Mouse (Mus musculus) intestine, postnatal 0 days (tissue): Measurements from ENCODE around the gene Car9. TPM values are rescaled to one million over a fixed set of nuclear protein-coding genes. Genes with fewer than 3 reads are reported as not detected.
"Not testable (repeated sequence)": the region's sequence is repeated elsewhere in the genome, so short reads cannot be mapped to it uniquely, and the experiment has no call there.

Source experiments
- ATAC-seq: fragments of 200-750 bp; cut with Nextera tagmentation; 2 replicates; pipeline ENCODE4 v1.8.0; 2017; ENCODE audit warnings: mild to moderate bottlenecking, moderate TSS enrichment, moderate library complexity
- H3K27ac ChIP-seq: fragments of 300-500 bp; sonication (generic); 2 replicates; pipeline ENCODE4 v1.5.1; 2014; ENCODE audit warnings: mild to moderate bottlenecking, low read depth, low read length, moderate library complexity
- H3K27me3 ChIP-seq: fragments of 300-500 bp; sonication (generic); replicated peaks from 2 replicates; pipeline ENCODE4 v1.6.1; 2014; ENCODE audit warnings: low read length, mixed read lengths; ENCODE audit not compliant: control insufficient read depth, insufficient read depth
- H3K36me3 ChIP-seq: fragments of 300-500 bp; sonication (generic); 2 replicates; pipeline ENCODE4 v1.6.1; 2014; ENCODE audit warnings: mild to moderate bottlenecking, moderate library complexity; ENCODE audit not compliant: control insufficient read depth, insufficient read depth
- H3K4me1 ChIP-seq: fragments of 300-500 bp; sonication (generic); replicated peaks from 2 replicates; pipeline ENCODE4 v1.6.1; 2014; ENCODE audit warnings: antibody characterized with exemption, low read length, mixed read lengths; ENCODE audit not compliant: control insufficient read depth, insufficient read depth
- H3K4me2 ChIP-seq: fragments of 300-500 bp; sonication (generic); replicated peaks from 2 replicates; pipeline ENCODE4 v1.6.1; 2014; ENCODE audit warnings: low read depth, mild to moderate bottlenecking, moderate library complexity
- H3K4me3 ChIP-seq: fragments of 300-500 bp; sonication (generic); 2 replicates; pipeline ENCODE4 v1.5.1; 2014; ENCODE audit warnings: low read depth, low read length
- H3K9ac ChIP-seq: fragments of 300-500 bp; sonication (generic); 2 replicates; pipeline ENCODE4 v1.6.1; 2014; ENCODE audit warnings: mild to moderate bottlenecking, low read depth, low read length
- H3K9me3 ChIP-seq: fragments of 300-500 bp; sonication (generic); 2 replicates; pipeline ENCODE4 v1.6.1; 2016; ENCODE audit warnings: mixed run types; ENCODE audit not compliant: control insufficient read depth
- CTCF ChIP-seq: sonication (generic); IDR thresholded peaks from 2 replicates; pipeline ENCODE4 v1.5.1; 2016; ENCODE audit warnings: low read depth, mild to moderate bottlenecking, control low read depth, antibody characterized with exemption, moderate library complexity
- WGBS: fragments of 180-500 bp; shearing (Covaris S2); extraction: QIAGEN DNeasy Blood & Tissue Kit; methylation state at CpG from one replicate; pipeline ENCODE4 v1.1.7; 2014; 5-methylcytosine and 5-hydroxymethylcytosine counted together
- polyA plus RNA-seq: library from polyadenylated mRNA; unstranded; fragments of >200 nt; fragmentation: Nextera tagmentation; extraction: Ambion mirVana; gene quantifications from 2 replicates; pipeline ENCODE4 v1.2.1, GENCODE M21; 2015

Gene Car9
- polyA plus RNA-seq, 1 experiment from 2014 or later, result 5.4 TPM

DNA sequence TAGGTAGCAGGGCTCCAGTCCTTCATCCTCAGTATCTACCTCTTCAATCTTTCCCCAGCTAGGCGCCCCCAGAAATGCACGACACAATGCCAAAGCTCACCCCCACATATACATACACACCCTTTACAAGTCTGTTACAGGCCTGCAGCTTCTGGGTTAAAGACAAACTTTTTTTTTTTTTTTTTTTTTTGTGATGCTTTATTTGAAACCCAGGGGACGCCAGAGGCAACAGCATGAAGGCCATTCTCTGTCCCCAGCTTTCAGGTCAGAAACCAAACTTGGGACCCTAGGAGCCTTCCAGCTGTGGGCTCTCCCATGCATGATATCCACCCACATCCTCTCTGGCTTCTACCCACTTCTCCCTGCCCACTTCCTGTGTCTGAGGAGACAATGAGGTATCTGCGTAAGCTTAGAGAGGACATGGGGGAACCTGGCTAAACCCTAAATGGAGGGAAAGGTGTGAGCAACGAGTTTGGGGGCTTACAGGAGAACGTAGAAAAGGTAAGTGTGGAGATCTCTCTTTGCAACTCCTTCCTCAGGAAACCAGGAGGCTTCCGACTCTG lies 24.8 kb upstream of the Car9 start:
- Histone ChIP-seq H3K27me3 (no peaks in the 10 kb centered on the region), H3K4me1 (peaks cover 3% of the 10 kb centered on the region; the same call in 1 of the 2 replicates), H3K27ac (no peak overlapping the region), H3K36me3 (no peaks in the 10 kb centered on the region), H3K9ac (no peak overlapping the region), H3K4me3 (no peak overlapping the region), H3K4me2 (no peak overlapping the region), H3K9me3 (no peaks in the 10 kb centered on the region)
- no peak for TF ChIP-seq CTCF
- 73% methylated on average over 7 of the region's 7 CpGs for WGBS
- ATAC-seq, result no peak

- H3K27me3 ChIP-seq, result no peaks in the 10 kb centered on the region
- no peak overlapping the region for H3K27ac ChIP-seq
- no peaks in the 10 kb centered on the region for H3K36me3 ChIP-seq
- no peak overlapping the region for H3K4me3 ChIP-seq
- H3K9ac ChIP-seq, result no peak overlapping the region
- no peak overlapping the region for H3K4me2 ChIP-seq
- WGBS, result 71% methylated on average over 10 of the region's 10 CpGs
- peaks cover 3% of the 10 kb centered on the region; the same call in 1 of the 2 replicates for H3K4me1 ChIP-seq
- H3K9me3 ChIP-seq, result no peaks in the 10 kb centered on the region
- no peak for TF ChIP-seq CTCF
- ATAC-seq, result no peak
Observed at GRCm38 (mm10) chr4:43482591-43482990, 24.2 kb upstream of the Car9 start.

DNA sequence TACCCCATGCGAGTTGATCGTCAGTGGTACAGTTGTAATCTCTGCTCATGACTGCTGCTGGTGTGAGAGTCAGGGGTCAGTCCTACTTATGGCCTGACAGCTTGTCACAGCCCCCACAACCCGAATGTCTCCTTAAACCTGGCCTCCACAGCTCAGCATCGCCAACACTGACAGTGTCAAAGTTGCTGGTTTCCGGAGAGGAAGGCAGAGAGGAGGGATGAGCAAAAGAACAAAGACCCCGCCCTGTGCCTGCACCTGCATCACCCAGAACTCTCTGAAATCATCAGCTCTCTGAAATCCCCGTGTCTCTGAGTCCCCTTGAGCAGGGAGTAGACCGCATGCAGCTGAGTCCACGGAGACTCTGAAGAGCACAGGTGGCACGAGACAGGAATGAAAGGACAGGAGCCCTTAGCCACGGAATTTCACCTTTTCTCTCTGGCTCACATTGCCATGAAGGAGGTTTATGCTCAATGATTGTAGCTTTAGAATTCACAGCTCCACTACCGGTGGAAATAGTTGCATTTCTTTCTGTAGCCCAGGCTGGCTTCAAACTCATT lies 23.2 kb upstream of the Car9 start, which contains the start of gene Sit1:
TSS of gene Sit1 (minus strand) at position 200 of the 557 bp plus-strand sequence.
- Histone ChIP-seq H3K4me1 (peaks cover under 1% of the 10 kb centered on the region; the same call in 1 of the 2 replicates), H3K4me3 (no peak within 1 kb of the TSS), H3K27me3 (no peaks in the 10 kb centered on the region), H3K27ac (no peak within 1 kb of the TSS), H3K9me3 (no peaks in the 10 kb centered on the region), H3K4me2 (no peak within 1 kb of the TSS), H3K36me3 (no peaks in the 10 kb centered on the region), H3K9ac (no peak within 1 kb of the TSS)
- no peak for ATAC-seq
- 56% methylated on average over 12 of the region's 12 CpGs for WGBS
- no peak for TF ChIP-seq CTCF

GRCm38 (mm10) chr4:43485666-43486065 lies 21.1 kb upstream of the Car9 start:
- not testable (repeated sequence) for H3K9ac ChIP-seq, H3K9me3 ChIP-seq, H3K4me2 ChIP-seq, H3K36me3 ChIP-seq, H3K27me3 ChIP-seq, ATAC-seq, H3K27ac ChIP-seq, H3K4me1 ChIP-seq, H3K4me3 ChIP-seq
- peak; percentile 35; the same call in 1 of the 2 replicates for TF ChIP-seq CTCF
- WGBS, result 85% methylated on average over 5 of the region's 5 CpGs

- no peak for TF ChIP-seq CTCF
- peaks cover 3% of the 10 kb centered on the region; the same call in 1 of the 2 replicates for H3K4me1 ChIP-seq
- H3K4me3 ChIP-seq, result no peak overlapping the region
- WGBS, result 84% methylated on average over 3 of the region's 3 CpGs
- no peak overlapping the region for H3K4me2 ChIP-seq
- no peaks in the 10 kb centered on the region for H3K27me3 ChIP-seq
- no peak for ATAC-seq
- H3K9me3 ChIP-seq, result no peaks in the 10 kb centered on the region
- no peak overlapping the region for H3K27ac ChIP-seq
- H3K36me3 ChIP-seq, result no peaks in the 10 kb centered on the region
- no peak overlapping the region for H3K9ac ChIP-seq
Observed at GRCm38 (mm10) chr4:43489611-43490010, 17.2 kb upstream of the Car9 start.

DNA sequence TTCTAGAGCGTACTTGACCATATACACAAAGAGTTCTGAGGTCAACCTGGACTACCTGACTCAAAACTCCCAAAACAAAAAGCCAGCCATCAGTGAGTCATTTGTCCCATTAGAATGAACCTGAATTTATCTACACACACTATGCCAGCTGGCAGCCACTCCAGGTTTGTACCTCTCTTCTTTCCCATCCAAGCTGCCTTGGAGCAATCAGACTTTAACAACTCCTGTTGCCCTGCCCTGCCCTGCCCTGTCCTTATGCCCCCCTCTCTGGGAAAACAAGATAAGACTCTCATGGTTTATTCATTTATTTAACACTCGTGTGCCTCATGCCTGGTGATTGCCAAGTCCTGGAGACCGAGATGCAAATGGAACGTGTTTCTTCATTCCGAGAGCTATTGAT lies 16.0 kb upstream of the Car9 start:
- TF ChIP-seq CTCF, result no peak
- peak; percentile 40 for ATAC-seq
- peaks cover 3% of the 10 kb centered on the region; the same call in 1 of the 2 replicates for H3K4me1 ChIP-seq
- no peak overlapping the region for H3K9ac ChIP-seq
- H3K27ac ChIP-seq, result no peak overlapping the region; the same call in 1 of the 2 replicates
- H3K4me2 ChIP-seq, result no peak overlapping the region
- H3K4me3 ChIP-seq, result no peak overlapping the region
- 55% methylated on average over 5 of the region's 5 CpGs for WGBS
- no peaks in the 10 kb centered on the region; the same call in 1 of the 2 replicates for H3K36me3 ChIP-seq
- H3K9me3 ChIP-seq, result no peaks in the 10 kb centered on the region
- no peaks in the 10 kb centered on the region for H3K27me3 ChIP-seq
